Mouse (Mus musculus) G1E-ER4 (cell line): ENCODE measurements at regions not wholly inside any gene's neighbourhood (a gene's known extent, or its start where the extent isn't known, plus 50 kb on each side); places are given as distances from the start of the nearest gene placed in this dataset.

ENCODE experiments used
- GATA1 ChIP-seq: IDR thresholded peaks from one replicate; pipeline ENCODE4 v1.8.0; 2012; ENCODE audit warnings: low read length, inconsistent platforms

GRCm38 (mm10) chr12:79904913-79905549 is 207.8 kb downstream of the Zfp36l1 start:
- TF ChIP-seq GATA1: no peak

GRCm38 (mm10) chr12:79902761-79903160 is 210.1 kb downstream of the Zfp36l1 start:
- TF ChIP-seq GATA1: no peak

DNA sequence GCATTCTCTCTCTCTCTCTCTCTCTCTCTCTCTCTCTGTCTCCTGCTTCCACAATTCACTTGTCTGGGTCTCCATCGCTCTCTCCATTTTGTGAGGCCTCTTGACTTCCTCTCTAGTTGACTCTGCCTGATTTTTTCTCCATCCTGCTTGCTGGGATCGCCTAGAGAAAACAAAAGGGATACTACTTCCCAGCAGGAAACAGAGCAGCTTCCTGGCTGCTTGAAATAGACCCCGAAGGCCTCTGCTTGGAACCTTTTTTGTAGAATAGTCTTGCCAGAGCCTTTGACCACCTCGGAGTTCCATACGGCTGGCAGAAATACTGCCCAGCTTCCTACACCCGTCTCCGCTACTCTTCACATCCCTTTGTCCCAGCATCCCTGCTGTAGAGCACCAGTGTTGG is 210.7 kb downstream of the Zfp36l1 start:
- TF ChIP-seq GATA1: no peak

GRCm38 (mm10) chr12:79898198-79898930 is 214.4 kb downstream of the Zfp36l1 start:
- no peak for TF ChIP-seq GATA1

DNA sequence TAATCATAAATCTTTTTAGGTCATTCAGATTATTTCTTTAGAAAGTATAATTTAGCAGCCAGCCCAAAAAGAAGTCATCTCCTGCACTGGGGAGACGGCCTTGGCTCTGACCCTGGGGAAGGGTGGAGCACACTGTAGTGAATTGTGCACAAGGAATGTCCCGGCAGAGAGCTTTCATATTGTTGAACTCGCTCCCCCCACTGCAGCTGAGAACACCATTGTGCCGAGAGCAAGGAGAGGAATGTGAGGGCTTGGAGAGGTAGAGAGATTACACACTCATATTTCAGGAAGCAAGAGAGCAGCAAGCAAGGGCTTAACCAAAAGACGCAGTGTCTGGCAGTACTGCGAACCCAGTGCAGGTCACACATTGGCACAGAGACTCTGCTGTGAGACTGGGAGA is 216.8 kb downstream of the Zfp36l1 start:
- TF ChIP-seq GATA1: no peak

- TF ChIP-seq GATA1: no peak
These were observed 217.5 kb downstream of the Zfp36l1 start for GRCm38 (mm10) chr12:79895324-79895723.

GRCm38 (mm10) chr12:79892871-79893270 is 219.9 kb downstream of the Zfp36l1 start:
- TF ChIP-seq GATA1: no peak

GRCm38 (mm10) chr12:79891942-79892341 is 220.9 kb downstream of the Zfp36l1 start:
- TF ChIP-seq GATA1: no peak

DNA sequence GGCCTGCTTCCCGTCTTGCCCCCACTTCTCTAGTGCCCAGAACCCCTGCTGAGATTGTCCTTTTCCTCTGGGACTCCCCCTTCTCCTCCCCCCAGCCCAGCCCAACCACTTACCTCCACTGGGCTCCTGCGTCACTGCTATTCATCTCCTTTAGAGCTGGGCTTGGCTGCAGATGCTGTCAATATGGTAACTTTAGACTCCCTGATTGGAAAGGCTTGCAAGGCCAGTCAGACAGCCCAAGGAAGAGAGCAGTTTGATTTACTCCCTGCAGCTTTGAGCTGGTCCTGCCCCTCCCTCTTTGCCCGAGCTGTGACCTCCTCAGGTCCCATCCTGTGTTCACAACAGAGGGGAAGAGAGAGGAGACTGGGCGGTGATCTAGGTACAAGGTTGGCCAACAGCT is 221.9 kb downstream of the Zfp36l1 start:
- TF ChIP-seq GATA1: no peak

GRCm38 (mm10) chr12:79890291-79890690 is 222.5 kb downstream of the Zfp36l1 start:
- no peak for TF ChIP-seq GATA1

DNA sequence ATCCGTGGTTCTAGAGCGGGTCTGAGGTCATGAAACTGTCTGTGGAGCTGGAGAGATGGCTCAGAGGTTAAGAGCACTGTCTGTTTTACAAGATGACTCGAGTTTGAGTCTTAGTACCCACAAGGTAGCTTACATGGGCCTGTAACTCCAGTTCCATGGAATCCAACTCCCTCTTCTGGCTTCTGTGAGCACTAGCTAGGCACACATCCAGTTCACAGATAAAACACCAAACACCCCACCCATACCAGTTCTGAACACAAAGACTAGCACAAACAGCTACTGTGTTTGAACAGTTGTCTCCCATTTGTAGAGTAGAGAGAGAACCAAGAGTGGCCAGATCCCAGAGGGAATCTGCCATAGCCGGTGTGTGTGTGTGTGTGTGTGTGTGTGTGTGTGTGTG is 224.0 kb downstream of the Zfp36l1 start:
- TF ChIP-seq GATA1: no peak

DNA sequence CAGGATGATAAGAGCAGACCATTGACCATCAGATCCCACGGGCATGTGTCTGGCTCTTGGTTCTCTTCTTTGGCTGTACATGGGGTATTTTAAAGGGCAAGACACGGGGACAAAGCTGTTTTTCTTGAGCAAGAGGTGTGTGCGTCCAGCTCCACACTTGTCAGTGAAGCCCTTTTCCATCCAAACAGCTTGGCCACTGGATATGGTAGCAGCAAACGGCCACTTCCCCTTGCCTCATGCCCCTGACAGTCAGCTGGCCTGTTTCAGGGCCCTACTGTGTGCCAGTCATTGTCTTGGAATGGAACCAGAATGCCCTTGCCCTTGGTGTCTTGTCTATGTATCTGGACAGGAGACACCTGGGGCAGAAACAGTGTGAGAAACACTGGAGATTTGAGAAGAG is 224.7 kb downstream of the Zfp36l1 start:
- no peak for TF ChIP-seq GATA1

GRCm38 (mm10) chr12:79887225-79887886 is 225.5 kb downstream of the Zfp36l1 start:
- no peak for TF ChIP-seq GATA1

DNA sequence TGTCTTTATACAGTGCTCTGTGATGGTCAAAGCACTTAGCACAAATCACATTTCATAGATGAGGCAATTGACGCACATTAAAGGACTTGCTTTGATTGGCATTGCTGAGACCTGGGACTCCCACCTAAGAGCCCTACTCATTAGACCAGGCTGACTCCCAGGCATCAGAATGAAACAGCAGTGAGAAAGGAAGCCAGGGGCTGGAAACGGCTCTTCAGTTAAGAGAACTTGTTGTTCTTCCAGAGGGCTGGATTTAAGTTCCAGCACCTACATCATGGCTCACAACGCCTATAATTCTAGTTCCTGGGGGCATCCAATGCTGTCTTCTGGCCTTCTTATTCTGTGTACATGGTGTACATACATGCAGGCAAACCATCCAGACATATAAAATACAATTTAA is 226.3 kb downstream of the Zfp36l1 start:
- TF ChIP-seq GATA1: no peak

GRCm38 (mm10) chr12:79885286-79885685 is 227.5 kb downstream of the Zfp36l1 start:
- no peak for TF ChIP-seq GATA1

DNA sequence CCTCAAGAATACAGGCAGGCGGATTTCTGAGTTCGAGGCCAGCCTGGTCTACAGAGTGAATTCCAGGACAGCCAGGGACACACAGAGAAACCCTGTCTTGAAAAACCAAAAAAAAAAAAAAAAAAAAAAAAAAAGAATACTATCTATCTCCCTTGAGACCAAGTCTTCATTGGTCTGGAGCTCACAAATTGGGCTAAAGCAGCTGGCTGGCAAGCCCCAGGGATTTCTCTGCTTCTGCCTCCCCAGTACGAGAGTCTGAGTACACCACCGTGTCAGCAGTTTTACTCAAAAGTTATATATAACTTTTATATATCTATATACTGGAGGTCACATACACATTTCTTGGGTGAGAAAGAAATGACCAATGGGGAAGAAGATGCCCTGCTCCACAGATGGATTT is 229.2 kb downstream of the Zfp36l1 start:
- no peak for TF ChIP-seq GATA1
